Mouse (Mus musculus): ENCODE measurements around the gene Twf2. TPM values are rescaled to one million over a fixed set of nuclear protein-coding genes. Genes with fewer than 3 reads are reported as not detected.

Twf2 gene
- polyA plus RNA-seq, 1 experiment = 54.7 TPM

DNA sequence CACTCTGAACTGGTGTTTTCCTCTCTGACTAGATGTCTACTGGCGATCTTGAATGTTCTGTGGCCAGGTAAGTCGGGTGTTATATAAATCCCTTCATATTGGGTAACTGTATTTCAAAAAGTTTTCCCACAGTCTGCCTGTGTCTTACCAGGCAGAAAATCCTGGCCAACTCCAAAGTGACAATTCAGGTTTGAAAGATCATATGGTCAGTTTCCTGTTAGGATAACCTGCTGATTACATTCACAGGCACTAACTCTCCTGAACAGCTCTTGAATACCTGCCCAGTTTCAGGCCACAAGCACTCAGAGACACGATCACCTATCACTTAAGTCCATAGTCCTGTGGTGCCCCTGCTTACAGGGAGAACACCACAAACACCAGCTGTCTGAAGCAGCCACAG is 59.2 kb downstream of the Twf2 start:
- Histone ChIP-seq H3K79me3 (ENCODE audit: low read depth) (no peaks in the 10 kb centered on the region), H3K4me3 (ENCODE audit: insufficient read depth, poor library complexity, severe bottlenecking) (no peak overlapping the region), H3K36me3 (ENCODE audit: control insufficient read depth, insufficient read depth) (no peaks in the 10 kb centered on the region), H3ac (ENCODE audit: control insufficient read depth, insufficient read length, low read depth) (no peak overlapping the region), H3K79me2 (ENCODE audit: control insufficient read depth, insufficient read depth) (no peaks in the 10 kb centered on the region), H3K27me3 (ENCODE audit: control insufficient read depth, insufficient read depth, insufficient read length) (peaks cover 8% of the 10 kb centered on the region)
- no peak for TF ChIP-seq MAX (IDR thresholded peaks at IDR 0.05)
- TF ChIP-seq FOSL1 (IDR thresholded peaks at IDR 0.05; ENCODE audit: insufficient read depth, low read length, poor library complexity, severe bottlenecking) = no peak
- TF ChIP-seq CTCF (IDR thresholded peaks at IDR 0.05; ENCODE audit: control insufficient read depth, insufficient read depth, insufficient read length) = no peak
- no peak for TF ChIP-seq USF1 (IDR thresholded peaks at IDR 0.05; ENCODE audit: low read depth)
- TF ChIP-seq MYOG (IDR thresholded peaks at IDR 0.05; ENCODE audit: control insufficient read depth, extremely low read depth, insufficient read length) = no peak
- no peak for TF ChIP-seq CEBPB (IDR thresholded peaks at IDR 0.05; ENCODE audit: low read depth)

DNA sequence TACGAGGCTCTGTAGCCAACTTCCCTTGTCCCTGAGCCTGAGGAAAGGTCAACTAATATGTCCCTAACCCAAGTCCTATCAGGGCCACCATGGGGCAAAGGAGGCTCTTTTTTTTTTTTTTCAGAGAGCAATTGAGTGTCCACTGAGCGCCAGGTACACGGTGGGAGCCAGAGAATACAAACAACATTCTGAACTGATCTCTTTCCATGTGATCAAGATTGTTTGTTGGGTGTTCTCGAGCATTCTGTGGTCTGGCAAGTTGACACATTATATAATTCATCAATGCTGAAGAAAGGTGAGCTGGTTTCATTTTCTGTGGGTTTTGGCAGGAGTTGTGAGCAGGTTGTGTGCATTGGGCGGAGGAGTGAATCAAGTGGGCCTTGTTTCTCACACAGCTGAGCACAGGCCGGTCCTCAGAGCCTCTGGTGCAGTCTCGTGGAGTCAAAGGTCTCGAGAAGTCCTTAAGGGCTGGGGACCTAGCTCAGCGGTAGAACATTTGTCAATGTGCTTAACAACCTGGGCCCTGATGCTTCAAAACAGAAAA is 60.5 kb downstream of the Twf2 start:
- TF ChIP-seq CEBPB (IDR thresholded peaks at IDR 0.05; ENCODE audit: low read depth) (no peak), MYOD1 (IDR thresholded peaks at IDR 0.05; ENCODE audit: control insufficient read depth, insufficient read length, low read depth) (no peak), FOSL1 (IDR thresholded peaks at IDR 0.05; ENCODE audit: insufficient read depth, low read length, poor library complexity, severe bottlenecking) (no peak), MAX (IDR thresholded peaks at IDR 0.05) (no peak)
- peaks cover 8% of the 10 kb centered on the region for H3K27me3 ChIP-seq (ENCODE audit: control insufficient read depth, insufficient read depth, insufficient read length)
- no peaks in the 10 kb centered on the region for H3K36me3 ChIP-seq (ENCODE audit: control insufficient read depth, insufficient read depth)
- H3K79me3 ChIP-seq (ENCODE audit: low read depth) = no peaks in the 10 kb centered on the region
- H3ac ChIP-seq (ENCODE audit: control insufficient read depth, insufficient read length, low read depth) = no peak overlapping the region
- H3K79me2 ChIP-seq (ENCODE audit: control insufficient read depth, insufficient read depth) = no peaks in the 10 kb centered on the region
- H3K4me3 ChIP-seq (ENCODE audit: insufficient read depth, poor library complexity, severe bottlenecking) = no peak overlapping the region

Small RNA genes lying within 50 kb of the gene (microRNA-seq; reads per million reads assigned to microRNA genes)
- gene Mir135a-1 (ENCODE audit: borderline microRNAs expressed) (0.12 reads per million), gene Mirlet7g (ENCODE audit: borderline microRNAs expressed) (27,044 reads per million, percentile 99 among the genes with 10 or more reads in this experiment)

Other genes with a start within 250 kb of the Twf2 start
- not detected for gene Col6a5, start 242.5 kb upstream of the Twf2 start, polyA plus RNA-seq (2012; fragmentation: generic; extraction: Trizol)
- gene Col6a4, start 106.3 kb upstream of the Twf2 start, polyA plus RNA-seq (2012; fragmentation: generic; extraction: Trizol) = not detected
- gene Glyctk, start 45.0 kb upstream of the Twf2 start, polyA plus RNA-seq (2012; fragmentation: generic; extraction: Trizol) = 1.4 TPM
- 49.6 TPM for gene Wdr82, start 32.2 kb upstream of the Twf2 start, polyA plus RNA-seq (2012; fragmentation: generic; extraction: Trizol)
- gene Ppm1m, start 3.4 kb upstream of the Twf2 start, polyA plus RNA-seq (2012; fragmentation: generic; extraction: Trizol) = 42.8 TPM
- not detected for gene Tlr9, start 19.5 kb downstream of the Twf2 start, polyA plus RNA-seq (2012; fragmentation: generic; extraction: Trizol)
- gene Alas1, start 45.5 kb downstream of the Twf2 start, polyA plus RNA-seq (2012; fragmentation: generic; extraction: Trizol) = 81.3 TPM
- gene Poc1a, start 78.0 kb downstream of the Twf2 start, polyA plus RNA-seq (2012; fragmentation: generic; extraction: Trizol) = 20.6 TPM
- 11.0 TPM for gene Dusp7, start 165.5 kb downstream of the Twf2 start, polyA plus RNA-seq (2012; fragmentation: generic; extraction: Trizol)
- 72.9 TPM for gene Rpl29, start 226.3 kb downstream of the Twf2 start, polyA plus RNA-seq (2012; fragmentation: generic; extraction: Trizol)
- gene Acy1, start 235.2 kb downstream of the Twf2 start, polyA plus RNA-seq (2012; fragmentation: generic; extraction: Trizol) = 21.4 TPM
- gene Abhd14b, start 244.4 kb downstream of the Twf2 start, polyA plus RNA-seq (2012; fragmentation: generic; extraction: Trizol) = 6.1 TPM
- gene Abhd14a, start 244.6 kb downstream of the Twf2 start, polyA plus RNA-seq (2012; fragmentation: generic; extraction: Trizol) = 18.4 TPM

All from C2C12 (cell line).